Mouse (Mus musculus) spleen, adult 2 months (tissue): ENCODE measurements around the gene Rbks.

Source experiments
- CTCF ChIP-seq: fragments of 200-500 bp; IDR thresholded peaks from 2 replicates; pipeline ENCODE4 v1.5.1; 2011; ENCODE audit warnings: mild to moderate bottlenecking, inconsistent platforms; ENCODE audit not compliant: insufficient read depth, insufficient read length, insufficient replicate concordance; ENCODE audit errors: extremely low read depth
- POLR2A ChIP-seq: fragments of 200-500 bp; IDR thresholded peaks from 2 replicates; pipeline ENCODE4 v1.6.1; 2011; ENCODE audit warnings: low read depth, low read length, inconsistent platforms

DNA sequence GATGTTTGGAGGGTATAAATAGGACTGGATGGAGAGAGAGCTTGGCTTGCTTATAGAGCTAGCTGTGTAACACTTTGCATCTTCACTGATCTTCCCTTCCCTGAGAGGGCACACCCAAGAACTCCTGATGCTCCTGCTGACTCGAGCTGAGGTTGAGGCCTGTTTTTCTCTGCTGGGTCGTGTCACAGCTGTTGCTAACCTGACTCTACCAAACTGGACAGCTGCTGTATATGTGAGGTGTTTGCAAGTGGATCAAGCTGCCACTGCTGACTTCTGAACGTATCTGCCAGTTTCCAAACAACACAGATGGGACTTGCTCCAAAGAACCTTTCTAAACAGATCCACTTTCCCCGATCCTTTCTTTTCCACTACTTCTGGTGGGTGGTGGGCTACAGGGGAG lies 9.4 kb upstream of the Rbks start:
- no peak for TF ChIP-seq CTCF
- no peak for TF ChIP-seq POLR2A
